Mouse (Mus musculus): ENCODE data around the gene Mapk6. TPM values are rescaled to one million over a fixed set of nuclear protein-coding genes. Genes with fewer than 3 reads are reported as not detected.
A peak's percentile ranks its signal among the peaks of the same experiment; 100 is the strongest.

Gene Mapk6
- polyA plus RNA-seq, 1 experiment, result 117 TPM

DNA sequence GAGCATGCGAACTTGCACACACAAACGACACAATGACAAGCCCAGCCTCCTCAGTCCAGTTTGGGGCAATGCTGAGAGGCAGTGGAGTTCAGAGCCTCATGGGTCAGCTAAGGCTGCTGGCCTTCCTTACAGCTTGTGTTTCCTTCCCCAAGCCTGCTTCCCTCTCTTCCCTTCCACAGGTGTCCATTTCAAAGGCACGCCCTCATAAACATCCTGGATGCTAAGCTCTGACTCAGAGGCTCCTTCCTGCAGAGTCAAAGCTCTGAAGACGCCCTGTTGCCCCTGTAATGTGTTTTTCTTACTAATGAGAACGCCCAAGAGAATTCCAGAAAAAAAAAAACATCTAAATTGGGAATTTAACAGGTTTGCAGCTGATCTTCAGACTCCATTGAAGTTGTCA is 13.9 kb upstream of the Mapk6 start:
- no peak for TF ChIP-seq POLR2A (IDR thresholded peaks at IDR 0.05; ENCODE audit: borderline replicate concordance, extremely low read depth, insufficient read depth, insufficient read length, poor library complexity, severe bottlenecking)
- no peak for TF ChIP-seq CTCF (IDR thresholded peaks at IDR 0.05; ENCODE audit: borderline replicate concordance, extremely low read depth, insufficient read depth, insufficient read length)
- no peak for DNase-seq (ENCODE audit: low read depth)

DNA sequence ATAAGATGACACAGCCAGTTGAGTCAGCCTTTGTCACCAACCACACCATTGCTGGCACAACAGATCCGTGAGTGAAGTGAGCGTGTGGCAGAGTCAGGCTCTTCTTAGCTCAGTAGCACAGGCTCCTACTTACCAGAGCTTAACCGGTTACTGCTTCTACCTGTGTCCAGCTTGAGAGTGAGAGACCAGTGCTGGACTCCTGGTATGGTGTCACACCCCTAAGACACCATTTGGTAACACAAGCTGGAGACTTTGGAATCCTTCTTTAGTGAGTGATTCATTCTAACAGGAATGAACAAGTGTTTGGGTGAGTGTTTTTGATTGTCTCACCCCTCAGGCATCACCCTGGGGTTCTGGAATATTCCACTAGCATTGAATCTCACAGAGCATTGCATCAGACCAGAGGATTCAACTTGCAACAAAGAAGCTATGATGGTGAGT is 12.5 kb upstream of the Mapk6 start:
- no peak for DNase-seq (ENCODE audit: low read depth)
- TF ChIP-seq CTCF (IDR thresholded peaks at IDR 0.05; ENCODE audit: borderline replicate concordance, extremely low read depth, insufficient read depth, insufficient read length), result no peak

DNA sequence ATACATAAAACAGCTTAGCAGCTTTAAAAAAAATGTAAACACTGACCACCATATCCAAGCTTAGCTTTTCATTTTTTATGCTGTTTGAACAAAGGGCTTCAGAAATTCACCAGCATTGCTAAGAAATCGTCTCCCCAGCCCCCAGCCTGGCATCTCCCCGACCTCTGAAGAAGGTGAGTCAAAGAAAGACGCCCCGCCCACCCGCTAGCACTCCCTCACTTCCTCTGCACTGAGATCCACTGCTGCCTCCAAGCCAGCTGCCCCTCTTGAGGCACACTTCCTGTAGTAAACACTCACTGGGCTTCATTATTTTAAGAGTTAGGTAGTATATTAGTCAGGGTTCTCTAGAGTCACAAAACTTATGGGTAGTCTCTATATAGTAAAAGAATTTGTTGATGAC is 4.4 kb upstream of the Mapk6 start:
- TF ChIP-seq POLR2A (IDR thresholded peaks at IDR 0.05; ENCODE audit: borderline replicate concordance, extremely low read depth, insufficient read depth, insufficient read length, poor library complexity, severe bottlenecking) (no peak), CTCF (IDR thresholded peaks at IDR 0.05; ENCODE audit: borderline replicate concordance, extremely low read depth, insufficient read depth, insufficient read length) (no peak)
- no peak for DNase-seq (ENCODE audit: low read depth)

DNA sequence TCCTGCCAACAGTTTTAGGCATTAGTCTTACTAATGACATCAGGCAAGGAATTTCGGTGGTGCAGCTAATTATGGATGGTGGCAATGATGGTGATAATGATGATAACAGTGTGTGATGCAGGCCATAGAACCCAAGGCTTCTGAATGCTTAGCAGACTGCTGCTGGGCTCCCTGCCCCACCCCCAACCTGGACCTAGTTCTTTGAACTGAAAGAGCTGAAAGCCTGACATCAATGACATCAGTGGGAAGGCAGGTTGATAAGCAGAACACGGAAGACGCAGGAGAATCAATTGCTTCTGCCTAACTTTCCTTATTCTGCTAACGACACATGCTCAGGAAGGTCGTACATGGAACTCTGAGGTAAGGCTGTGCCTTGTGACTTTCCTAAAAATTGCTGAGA is 3.4 kb upstream of the Mapk6 start:
- DNase-seq (ENCODE audit: low read depth), result peak; percentile 31
- TF ChIP-seq CTCF (IDR thresholded peaks at IDR 0.05; ENCODE audit: borderline replicate concordance, extremely low read depth, insufficient read depth, insufficient read length) (no peak), POLR2A (IDR thresholded peaks at IDR 0.05; ENCODE audit: borderline replicate concordance, extremely low read depth, insufficient read depth, insufficient read length, poor library complexity, severe bottlenecking) (no peak)

DNA sequence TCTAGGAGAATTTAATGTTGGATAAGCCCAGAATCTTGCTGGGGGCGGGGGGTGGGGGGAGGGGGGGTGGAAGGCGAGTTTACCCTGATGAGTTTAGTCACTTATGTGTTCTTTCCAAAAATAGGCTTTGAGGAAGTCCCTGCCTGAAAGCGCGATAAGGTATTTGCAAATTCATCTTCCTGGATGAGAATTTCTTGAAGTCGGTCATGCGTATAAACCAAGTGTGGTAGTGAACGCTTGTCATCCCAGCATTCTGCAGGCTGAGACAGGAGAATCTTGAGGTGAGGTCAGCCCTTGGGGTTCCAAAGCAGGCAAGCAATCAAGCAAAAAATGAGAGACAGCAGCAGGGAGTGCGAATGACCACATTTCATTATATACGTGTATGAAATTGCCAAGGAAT is 1.8 kb upstream of the Mapk6 start:
- no peak for TF ChIP-seq POLR2A (IDR thresholded peaks at IDR 0.05; ENCODE audit: borderline replicate concordance, extremely low read depth, insufficient read depth, insufficient read length, poor library complexity, severe bottlenecking)
- no peak for TF ChIP-seq CTCF (IDR thresholded peaks at IDR 0.05; ENCODE audit: borderline replicate concordance, extremely low read depth, insufficient read depth, insufficient read length)
- no peak for DNase-seq (ENCODE audit: low read depth)

DNA sequence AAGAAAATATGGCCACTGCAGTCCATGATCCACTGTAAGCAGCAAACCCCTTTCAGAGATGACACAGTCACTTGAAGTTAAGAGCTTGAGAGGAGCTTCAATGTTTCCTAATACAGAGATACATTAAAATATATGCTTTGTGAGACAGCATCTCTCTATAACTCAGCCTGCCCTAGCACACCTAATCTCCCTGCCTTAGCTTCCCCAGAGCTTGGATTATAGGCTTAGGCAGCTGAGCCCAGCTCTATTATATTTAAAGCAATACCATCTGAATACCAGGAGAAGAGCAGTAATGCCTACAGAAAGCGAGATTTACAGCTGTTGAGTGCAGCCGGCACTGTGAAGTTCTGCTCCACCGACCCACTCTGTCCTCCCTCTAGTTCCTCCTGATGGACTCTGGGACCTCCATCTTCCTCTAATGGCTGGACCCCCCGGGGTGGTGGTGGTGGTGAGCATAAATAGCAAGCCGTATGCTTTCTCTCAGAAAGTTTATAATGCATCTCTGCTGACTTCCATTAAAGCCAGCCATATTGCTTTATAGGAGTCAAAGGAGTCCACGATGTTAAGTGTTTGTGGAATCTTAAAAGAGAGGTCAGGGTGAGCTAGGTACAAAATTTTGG is 1.2 kb upstream of the Mapk6 start:
- DNase-seq (ENCODE audit: low read depth), result no peak
- TF ChIP-seq CTCF (IDR thresholded peaks at IDR 0.05; ENCODE audit: borderline replicate concordance, extremely low read depth, insufficient read depth, insufficient read length), result no peak
- TF ChIP-seq POLR2A (IDR thresholded peaks at IDR 0.05; ENCODE audit: borderline replicate concordance, extremely low read depth, insufficient read depth, insufficient read length, poor library complexity, severe bottlenecking), result no peak

DNA sequence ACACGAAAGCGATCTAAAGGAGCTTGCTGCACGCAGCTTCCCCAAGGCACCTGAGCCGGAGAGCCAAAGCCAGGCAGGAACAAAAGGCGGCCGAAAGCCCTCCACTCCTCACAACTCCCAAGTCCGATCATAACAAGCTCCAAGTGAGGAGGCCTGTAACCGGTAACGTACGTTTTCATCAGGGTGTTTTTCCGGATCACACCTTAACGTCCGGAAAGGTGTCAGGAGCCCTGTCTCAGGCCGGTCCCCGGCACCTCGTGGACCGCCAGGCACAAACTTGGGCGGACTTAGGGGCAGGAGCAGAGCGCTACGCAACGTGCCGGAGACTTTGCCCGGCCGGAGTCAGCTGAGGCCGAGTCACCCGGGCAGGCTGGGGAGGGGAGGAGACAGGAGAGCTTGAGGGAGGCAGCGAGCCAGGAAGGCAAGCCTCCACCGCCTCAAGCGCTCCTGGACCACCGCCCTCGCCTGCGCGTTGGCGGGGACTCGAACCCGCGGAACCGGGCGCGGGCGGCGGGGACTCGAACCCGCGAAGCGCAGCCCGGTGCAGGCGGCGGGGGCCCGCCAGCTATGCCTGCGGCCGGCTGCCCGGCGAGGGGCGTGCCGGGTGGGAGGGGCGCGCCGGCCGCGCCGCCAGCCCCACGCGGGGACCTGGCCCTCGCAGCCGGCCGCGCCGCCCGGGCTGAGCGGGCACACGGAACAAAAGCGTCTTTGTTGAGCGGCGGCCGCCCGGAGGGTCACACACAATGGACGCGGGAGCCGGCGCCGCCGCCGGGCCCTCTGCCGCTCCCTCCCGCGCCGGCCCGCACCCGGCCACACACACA is 564 bp downstream of the Mapk6 start:
- TF ChIP-seq POLR2A (IDR thresholded peaks at IDR 0.05; ENCODE audit: borderline replicate concordance, extremely low read depth, insufficient read depth, insufficient read length, poor library complexity, severe bottlenecking) (no peak), CTCF (IDR thresholded peaks at IDR 0.05; ENCODE audit: borderline replicate concordance, extremely low read depth, insufficient read depth, insufficient read length) (no peak)
- DNase-seq (ENCODE audit: low read depth), result peak; percentile 67

DNA sequence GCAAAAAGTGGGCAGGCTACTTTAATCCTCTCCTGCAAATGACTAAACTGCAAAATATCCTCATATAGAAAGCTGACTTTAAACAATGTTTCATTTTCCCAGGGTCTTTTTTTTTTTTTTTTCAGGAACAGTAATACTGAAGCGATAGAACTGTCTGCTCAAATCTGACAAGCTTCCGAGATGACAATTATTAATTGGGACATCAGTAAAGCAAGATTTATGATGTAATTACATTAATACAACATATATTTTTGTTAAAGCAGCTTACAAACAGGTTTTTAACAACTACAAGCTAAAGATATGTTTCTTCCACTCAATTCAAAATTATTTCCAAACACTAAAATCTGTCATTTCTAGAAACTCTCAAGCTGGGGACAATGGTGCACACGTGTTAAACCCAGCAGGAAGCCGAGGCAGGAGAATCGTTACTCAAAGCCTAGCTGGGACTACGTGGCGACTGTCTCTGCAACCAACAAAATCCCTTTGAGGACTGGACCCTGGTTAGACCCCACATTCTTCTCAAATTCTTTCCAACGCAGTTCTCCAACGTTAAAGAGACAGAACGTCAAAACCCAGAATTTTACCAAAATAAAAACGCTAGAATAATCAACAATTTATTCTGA is 1.5 kb downstream of the Mapk6 start:
- TF ChIP-seq POLR2A (IDR thresholded peaks at IDR 0.05; ENCODE audit: borderline replicate concordance, extremely low read depth, insufficient read depth, insufficient read length, poor library complexity, severe bottlenecking) (no peak), CTCF (IDR thresholded peaks at IDR 0.05; ENCODE audit: borderline replicate concordance, extremely low read depth, insufficient read depth, insufficient read length) (no peak)
- peak; percentile 49 for DNase-seq (ENCODE audit: low read depth)

DNA sequence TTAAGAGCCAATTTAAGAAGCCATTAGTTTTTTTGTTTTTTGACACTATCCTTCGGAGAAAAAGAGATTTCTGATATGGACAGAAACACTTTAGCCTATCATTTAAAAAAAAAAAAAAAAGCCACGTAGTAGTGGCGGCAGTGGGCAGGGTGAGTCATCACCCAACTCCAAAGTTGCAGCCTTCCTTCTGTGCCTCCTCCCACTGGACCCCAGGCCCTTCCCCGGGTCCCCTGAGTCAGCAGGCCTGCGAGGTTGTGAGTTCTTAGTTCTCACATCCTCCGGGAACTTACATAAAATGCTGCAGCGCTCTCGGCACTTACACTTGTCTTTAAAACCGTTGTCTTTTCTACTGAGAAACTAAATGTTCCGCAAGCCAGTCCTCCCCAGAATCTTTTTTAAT is 2.0 kb downstream of the Mapk6 start:
- TF ChIP-seq POLR2A (IDR thresholded peaks at IDR 0.05; ENCODE audit: borderline replicate concordance, extremely low read depth, insufficient read depth, insufficient read length, poor library complexity, severe bottlenecking) (no peak), CTCF (IDR thresholded peaks at IDR 0.05; ENCODE audit: borderline replicate concordance, extremely low read depth, insufficient read depth, insufficient read length) (no peak)
- DNase-seq (ENCODE audit: low read depth), result peak; percentile 36

DNA sequence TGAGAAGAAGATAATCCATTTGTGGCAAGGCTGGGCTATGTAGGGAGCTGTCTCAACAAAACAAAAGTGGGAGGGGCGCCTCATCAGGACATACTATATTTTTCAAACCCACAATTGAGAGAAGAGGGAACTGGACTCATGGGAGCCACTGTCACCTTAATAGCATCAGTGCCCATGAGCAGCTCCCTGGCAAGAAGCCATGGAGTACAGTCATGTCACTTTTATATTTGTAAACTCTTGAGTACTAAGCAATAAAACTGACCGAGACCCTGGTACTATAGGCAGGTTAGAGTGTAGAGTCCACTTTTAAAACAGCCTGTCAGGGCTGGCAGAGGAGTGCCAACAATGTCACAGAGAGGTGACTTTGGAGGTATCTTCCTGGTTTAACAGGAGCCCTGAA is 3.7 kb downstream of the Mapk6 start:
- DNase-seq (ENCODE audit: low read depth), result no peak
- TF ChIP-seq CTCF (IDR thresholded peaks at IDR 0.05; ENCODE audit: borderline replicate concordance, extremely low read depth, insufficient read depth, insufficient read length), result no peak
- no peak for TF ChIP-seq POLR2A (IDR thresholded peaks at IDR 0.05; ENCODE audit: borderline replicate concordance, extremely low read depth, insufficient read depth, insufficient read length, poor library complexity, severe bottlenecking)

DNA sequence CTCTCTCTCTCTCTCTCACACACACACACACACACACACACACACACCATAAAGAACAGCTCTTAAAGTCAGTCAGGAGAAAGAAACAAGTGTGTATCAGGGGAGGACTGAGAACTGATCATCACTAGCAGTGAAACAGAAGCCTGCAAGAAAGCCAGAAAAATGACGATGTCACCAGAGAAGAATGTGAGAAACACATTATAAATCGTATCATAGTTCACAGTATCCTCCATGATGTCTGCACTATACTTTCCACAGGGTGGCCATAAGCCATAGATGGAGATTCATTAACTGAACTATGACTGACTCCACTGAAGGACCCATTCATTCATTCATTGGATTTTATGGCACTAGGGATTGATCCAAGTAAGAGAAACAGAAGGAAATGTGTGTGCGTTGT is 6.3 kb downstream of the Mapk6 start:
- TF ChIP-seq POLR2A (IDR thresholded peaks at IDR 0.05; ENCODE audit: borderline replicate concordance, extremely low read depth, insufficient read depth, insufficient read length, poor library complexity, severe bottlenecking) (no peak), CTCF (IDR thresholded peaks at IDR 0.05; ENCODE audit: borderline replicate concordance, extremely low read depth, insufficient read depth, insufficient read length) (no peak)
- no peak for DNase-seq (ENCODE audit: low read depth)

All from brain, embryonic 14.5 days (tissue).